Mouse (Mus musculus) inflammation-experienced regulatory T-cells, adult 6 months (primary cell): Measurements from ENCODE around the gene Polq. TPM values are rescaled to one million over a fixed set of nuclear protein-coding genes. Genes with fewer than 3 reads are reported as not detected.
"Not testable (repeated sequence)": the region's sequence is repeated elsewhere in the genome, so short reads cannot be mapped to it uniquely, and the experiment has no call there.

Experiments used
- ATAC-seq: one replicate; pipeline ENCODE4 v1.8.0; 2017
- polyA plus RNA-seq, 3 experiments: library from polyadenylated mRNA; unstranded; fragments of 100-300 nt; shearing (Covaris generic); gene quantifications; one replicate each; pipeline ENCODE4 v1.2.1; 2017

Gene Polq
- polyA plus RNA-seq, 3 experiments from 2014 or later: 2.6 to 6.8 (median 3.4) TPM

DNA sequence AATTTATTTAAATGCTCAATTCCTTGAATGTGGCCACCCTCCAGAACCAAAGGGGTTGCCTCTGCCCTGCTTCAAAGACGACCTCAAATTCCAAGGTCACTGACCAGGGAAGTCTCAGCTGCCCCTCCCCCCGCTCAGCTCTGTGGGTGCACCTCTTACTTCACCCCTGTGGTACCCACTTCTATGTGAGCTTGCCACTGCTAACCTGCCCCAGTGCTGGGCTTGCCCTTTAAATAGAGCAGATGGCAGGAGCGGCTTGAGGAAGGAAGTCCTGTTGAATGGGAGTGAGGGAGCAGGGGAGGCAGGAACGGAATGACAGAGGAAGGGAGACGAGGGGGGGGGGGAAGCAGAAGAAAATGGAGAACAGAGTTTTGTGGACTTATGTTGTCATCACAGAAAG lies 97.2 kb downstream of the Polq start:
- ATAC-seq: no peak

DNA sequence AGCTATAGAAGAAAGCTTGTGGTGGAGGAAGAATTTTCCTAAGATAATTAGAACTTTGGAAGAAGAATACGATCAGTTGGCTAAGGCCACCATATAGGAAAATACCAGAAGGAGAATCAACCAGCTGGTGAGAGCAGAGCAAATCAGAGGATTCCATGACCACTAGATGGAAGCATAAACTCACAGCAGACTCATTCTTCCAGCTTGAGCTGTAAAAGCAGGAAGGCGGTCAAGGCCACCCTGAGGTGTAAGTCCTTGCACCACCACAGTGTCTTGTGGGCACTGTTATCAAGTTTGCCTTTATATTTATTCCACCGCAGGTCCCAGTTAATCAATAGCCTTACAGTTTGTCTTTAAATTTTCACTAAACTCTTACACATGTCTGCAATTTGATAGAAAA lies 97.7 kb downstream of the Polq start:
- no peak for ATAC-seq

DNA sequence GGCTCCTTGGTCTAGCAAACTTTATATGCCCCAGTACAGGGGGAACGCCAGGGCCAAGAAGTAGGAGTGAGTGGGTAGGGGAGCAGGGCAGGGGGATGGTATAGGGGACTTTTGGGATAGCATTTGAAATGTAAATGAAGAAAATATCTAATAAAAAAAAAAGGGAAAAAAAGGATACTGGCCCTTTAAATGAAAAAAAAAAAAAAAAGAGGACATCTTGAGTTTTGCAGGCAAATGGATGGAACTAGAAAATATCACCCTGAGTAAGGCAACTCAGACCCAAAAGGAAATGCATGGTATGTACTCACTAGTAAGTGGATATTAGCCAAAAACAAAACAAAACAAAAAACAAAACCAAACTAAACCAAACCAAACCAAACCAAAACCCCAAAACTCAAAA lies 113.6 kb downstream of the Polq start:
- ATAC-seq: not testable (repeated sequence)

Other genes starting within 250 kb of the Polq start
- 10 to 100 TPM; 22.2 to 79.8 (median 44.2) TPM for gene Slc15a2, start 226.8 kb upstream of the Polq start, polyA plus RNA-seq
- gene Iqcb1, start 183.4 kb upstream of the Polq start, polyA plus RNA-seq: 10 to 100 TPM in 2 of 3 experiments, 1 to 10 TPM in 1; 6.7 to 25.0 (median 19.2) TPM
- gene Eaf2, start 136.8 kb upstream of the Polq start, polyA plus RNA-seq: 1 to 10 TPM in 1 of 3 experiments, under 1 TPM in 2; 0.36 to 2.0 (median 0.63) TPM
- 10 to 100 TPM; 33.8 to 41.7 (median 37.1) TPM for gene Golgb1, start 136.6 kb upstream of the Polq start, polyA plus RNA-seq
- 100 to 1,000 TPM; 180 to 219 (median 188) TPM for gene Hcls1, start 76.8 kb upstream of the Polq start, polyA plus RNA-seq
- gene Fbxo40, start 21.3 kb upstream of the Polq start, polyA plus RNA-seq: under 1 TPM; 0.40 to 0.55 (median 0.45) TPM